Mouse (Mus musculus) fibroblast of lung, adult 2 months (primary cell): ENCODE data around the gene Nkiras2.
"Not testable (repeated sequence)": the region's sequence is repeated elsewhere in the genome, so short reads cannot be mapped to it uniquely, and the experiment has no call there.

ENCODE experiments used
- DNase-seq: peaks from one replicate; pipeline ENCODE4 v3.0.0-alpha.2; 2011; ENCODE audit warnings: low read depth

Nkiras2 gene

GRCm38 (mm10) chr11:100628862-100629352, 9.9 kb downstream of the Nkiras2 start:
- no peak for DNase-seq

GRCm38 (mm10) chr11:100634530-100634929, 15.5 kb downstream of the Nkiras2 start:
- no peak for DNase-seq

- DNase-seq = no peak
These were observed 21.3 kb downstream of the Nkiras2 start for GRCm38 (mm10) chr11:100640159-100640906.

- no peak for DNase-seq
These were observed 24.9 kb downstream of the Nkiras2 start for GRCm38 (mm10) chr11:100643612-100644575.

- no peak for DNase-seq
These were observed 27.2 kb downstream of the Nkiras2 start for GRCm38 (mm10) chr11:100646265-100646664.

GRCm38 (mm10) chr11:100648405-100648804, 29.4 kb downstream of the Nkiras2 start:
- DNase-seq = no peak

GRCm38 (mm10) chr11:100651205-100651604, 32.2 kb downstream of the Nkiras2 start:
- DNase-seq = no peak

GRCm38 (mm10) chr11:100651748-100652147, 32.7 kb downstream of the Nkiras2 start:
- no peak for DNase-seq

GRCm38 (mm10) chr11:100655589-100655988, 36.5 kb downstream of the Nkiras2 start:
- DNase-seq = not testable (repeated sequence)

GRCm38 (mm10) chr11:100656458-100656857, 37.4 kb downstream of the Nkiras2 start:
- DNase-seq = no peak

GRCm38 (mm10) chr11:100659806-100660205, 40.8 kb downstream of the Nkiras2 start:
- no peak for DNase-seq

GRCm38 (mm10) chr11:100671049-100671448, 52.0 kb downstream of the Nkiras2 start:
- DNase-seq = no peak

- DNase-seq = no peak
These were observed 52.9 kb downstream of the Nkiras2 start for GRCm38 (mm10) chr11:100671956-100672355.

GRCm38 (mm10) chr11:100673169-100673568, 54.1 kb downstream of the Nkiras2 start:
- no peak for DNase-seq
